Mouse (Mus musculus) liver, embryonic 18 days (tissue): ENCODE measurements around the gene Ptprz1. TPM values are rescaled to one million over a fixed set of nuclear protein-coding genes. Genes with fewer than 3 reads are reported as not detected.

Experiments
- polyA plus RNA-seq: library from polyadenylated mRNA; depleted of rRNA; stranded (reverse); fragments of >200 nt; gene quantifications from 2 replicates; pipeline ENCODE4 v1.2.3, GENCODE M21; 2012; rRNA removed

Gene Ptprz1
- polyA plus RNA-seq = 0.06 and 0.09 TPM in 2 replicates

DNA sequence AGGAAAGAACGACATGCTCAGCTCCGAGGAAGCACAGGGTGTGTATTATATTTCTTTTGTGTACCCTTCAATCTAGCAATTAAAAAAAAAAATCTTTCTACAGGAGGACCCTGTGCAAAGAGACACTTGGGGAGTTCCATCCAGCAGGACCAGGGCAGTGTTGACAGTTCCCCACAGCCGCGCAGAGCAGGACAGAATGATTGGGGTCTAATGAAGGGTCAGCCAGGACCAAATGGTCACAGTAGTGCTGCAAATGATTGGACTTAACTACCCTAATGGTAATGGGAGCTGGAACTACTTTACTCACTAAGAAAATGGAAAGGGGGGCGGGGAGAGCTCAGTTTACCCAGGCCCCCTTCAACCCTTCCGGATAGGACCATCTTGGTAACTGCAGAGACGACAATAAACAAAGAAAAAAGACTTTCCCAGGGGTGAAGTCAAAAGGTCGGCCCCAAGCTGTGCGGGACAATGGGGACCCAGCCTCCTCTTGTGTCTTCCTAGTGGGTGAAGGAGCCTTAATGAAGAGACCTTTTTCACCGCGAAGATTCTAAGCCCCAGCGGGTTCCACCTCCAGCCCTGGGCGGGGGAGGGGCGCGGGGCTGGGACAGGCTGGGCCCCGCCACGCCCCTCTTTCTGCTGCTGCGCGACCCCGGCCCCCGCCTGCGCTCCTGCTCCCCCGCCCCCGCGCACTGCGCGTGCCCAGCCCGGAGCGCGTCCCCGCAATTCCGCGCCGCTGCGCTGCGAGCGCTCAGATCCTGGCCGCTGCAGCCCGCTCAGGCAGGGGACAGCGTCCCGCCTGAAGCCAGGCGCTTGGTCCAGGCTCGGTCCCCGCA lies at the start of gene Ptprz1:
Gene Ptprz1 (plus strand): TSS at position 722 of the 833 bp plus-strand sequence.

